Mouse (Mus musculus) kidney, adult 2 months (tissue): ENCODE results near the gene Nt5dc2. TPM values are rescaled to one million over a fixed set of nuclear protein-coding genes. Genes with fewer than 3 reads are reported as not detected.

Experiments used
- DNase-seq: peaks from one replicate; pipeline ENCODE4 v3.0.0; 2021
- H3K27ac ChIP-seq: fragments of 200-500 bp; 2 replicates; pipeline ENCODE4 v1.5.1; 2012; ENCODE audit warnings: low read depth, low read length, control low read depth, inconsistent platforms; ENCODE audit not compliant: insufficient read depth
- H3K27me3 ChIP-seq: fragments of 200-500 bp; replicated peaks from 2 replicates; pipeline ENCODE4 v1.6.1; 2012; ENCODE audit warnings: mild to moderate bottlenecking, moderate library complexity, low read length, inconsistent platforms; ENCODE audit not compliant: control insufficient read depth, insufficient read depth
- H3K36me3 ChIP-seq: fragments of 200-500 bp; 2 replicates; pipeline ENCODE4 v1.6.1; 2012; ENCODE audit warnings: mild to moderate bottlenecking, moderate library complexity, low read length, inconsistent platforms; ENCODE audit not compliant: control insufficient read depth, insufficient read depth
- H3K4me1 ChIP-seq: fragments of 200-500 bp; 2 replicates; pipeline ENCODE4 v1.6.1; 2011; ENCODE audit warnings: low read length; ENCODE audit not compliant: control insufficient read depth, insufficient read depth
- H3K4me3 ChIP-seq: fragments of 200-500 bp; 2 replicates; pipeline ENCODE4 v1.5.1; 2011; ENCODE audit warnings: mild to moderate bottlenecking, low read depth, low read length, control low read depth; ENCODE audit not compliant: insufficient read depth
- CTCF ChIP-seq: fragments of 200-500 bp; conservative IDR thresholded peaks from 2 replicates; pipeline ENCODE4 v1.5.1; 2011; ENCODE audit warnings: low read depth, mild to moderate bottlenecking, control low read depth, low read length, moderate library complexity, mixed read lengths; ENCODE audit not compliant: insufficient read depth, insufficient read length
- POLR2A ChIP-seq: fragments of 200-500 bp; IDR thresholded peaks from one replicate; pipeline ENCODE4 v1.6.1; 2011; ENCODE audit warnings: low read depth, low read length, control low read depth
- WGBS: fragments of 180-500 bp; shearing (Covaris S2); methylation state at CpG from one replicate; pipeline ENCODE4 v1.1.7; 2018; 5-methylcytosine and 5-hydroxymethylcytosine counted together
- polyA plus RNA-seq: library from polyadenylated mRNA; depleted of rRNA; stranded (reverse); fragments of >200 nt; gene quantifications from 2 replicates; pipeline ENCODE4 v1.2.3, GENCODE M21; 2012; rRNA removed

The Nt5dc2 gene
- polyA plus RNA-seq, 1 experiment = 56.2 TPM

- TF ChIP-seq POLR2A (no peak), CTCF (no peak)
- peaks cover 31% of the 10 kb centered on the region for H3K4me1 ChIP-seq
- no peak overlapping the region for H3K4me3 ChIP-seq
- 71% methylated on average over 12 of the region's 12 CpGs for WGBS
- peak; percentile 86 for DNase-seq
- H3K27ac ChIP-seq = peak overlapping the region; percentile 19; the same call in 1 of the 2 replicates
- H3K27me3 ChIP-seq = no peaks in the 10 kb centered on the region
- H3K36me3 ChIP-seq = peaks cover 7% of the 10 kb centered on the region
Measured at GRCm38 (mm10) chr14:31179677-31180365, 49.0 kb downstream of the Nt5dc2 start.

GRCm38 (mm10) chr14:31181512-31181911 is 50.7 kb downstream of the Nt5dc2 start:
- 48% methylated on average over 4 of the region's 4 CpGs for WGBS
- Histone ChIP-seq H3K4me3 (peak overlapping the region; percentile 32; the same call in 1 of the 2 replicates), H3K27me3 (no peaks in the 10 kb centered on the region), H3K27ac (peak overlapping the region; percentile 58), H3K4me1 (peaks cover 31% of the 10 kb centered on the region), H3K36me3 (peaks cover 10% of the 10 kb centered on the region)
- TF ChIP-seq POLR2A (no peak), CTCF (no peak)
- DNase-seq = peak; percentile 48

- H3K4me1 ChIP-seq = peaks cover 39% of the 10 kb centered on the region
- no peaks in the 10 kb centered on the region for H3K27me3 ChIP-seq
- peaks cover 10% of the 10 kb centered on the region for H3K36me3 ChIP-seq
- peak; percentile 86 for DNase-seq
- WGBS = 18% methylated on average over 2 of the region's 2 CpGs
- TF ChIP-seq POLR2A (no peak), CTCF (no peak)
- no peak overlapping the region for H3K4me3 ChIP-seq
- peak overlapping the region; percentile 58 for H3K27ac ChIP-seq
Measured at GRCm38 (mm10) chr14:31182786-31183290, 52.0 kb downstream of the Nt5dc2 start.

GRCm38 (mm10) chr14:31183541-31183940 is 52.7 kb downstream of the Nt5dc2 start:
- Histone ChIP-seq H3K4me3 (no peak overlapping the region), H3K36me3 (peaks cover 12% of the 10 kb centered on the region), H3K27ac (peak overlapping the region; percentile 58), H3K27me3 (no peaks in the 10 kb centered on the region), H3K4me1 (peaks cover 39% of the 10 kb centered on the region)
- DNase-seq = no peak
- WGBS = 53% methylated on average over 5 of the region's 5 CpGs
- TF ChIP-seq CTCF (no peak), POLR2A (no peak)

DNA sequence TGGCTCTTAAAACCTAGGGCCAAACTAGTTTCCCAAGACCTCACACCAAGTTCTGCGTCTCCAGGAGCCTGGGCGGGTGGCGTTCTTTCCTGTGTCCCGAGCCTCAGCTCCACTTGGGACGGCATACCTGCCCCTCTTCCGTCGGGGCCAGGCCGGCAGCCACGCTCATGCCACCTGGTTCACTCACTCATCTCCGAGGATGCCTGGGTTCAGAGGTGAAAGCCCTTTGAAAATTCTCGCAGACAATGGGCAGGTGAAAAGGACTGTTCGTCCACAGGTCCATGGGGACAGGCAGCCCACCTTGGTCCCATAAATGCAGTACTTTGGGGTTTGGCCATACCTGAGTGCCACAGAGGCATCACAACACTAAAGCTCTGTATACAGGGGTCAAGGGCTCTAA is 53.3 kb downstream of the Nt5dc2 start:
- no peak overlapping the region for H3K4me3 ChIP-seq
- H3K36me3 ChIP-seq = peaks cover 12% of the 10 kb centered on the region
- peaks cover 39% of the 10 kb centered on the region for H3K4me1 ChIP-seq
- H3K27ac ChIP-seq = peak overlapping the region; percentile 6; the same call in 1 of the 2 replicates
- no peaks in the 10 kb centered on the region for H3K27me3 ChIP-seq
- no peak for TF ChIP-seq CTCF
- TF ChIP-seq POLR2A = no peak
- WGBS = 88% methylated on average over 12 of the region's 12 CpGs
- DNase-seq = no peak

GRCm38 (mm10) chr14:31186656-31187055 is 55.8 kb downstream of the Nt5dc2 start:
- peaks cover 12% of the 10 kb centered on the region for H3K36me3 ChIP-seq
- 26% methylated on average over 4 of the region's 4 CpGs for WGBS
- peaks cover 28% of the 10 kb centered on the region for H3K4me1 ChIP-seq
- H3K27ac ChIP-seq = peak overlapping the region; percentile 22; the same call in 1 of the 2 replicates
- TF ChIP-seq POLR2A = no peak
- no peak for TF ChIP-seq CTCF
- DNase-seq = peak; percentile 91
- H3K27me3 ChIP-seq = no peaks in the 10 kb centered on the region
- H3K4me3 ChIP-seq = no peak overlapping the region

Other genes starting within 250 kb of the Nt5dc2 start
- gene Itih4, start 244.6 kb upstream of the Nt5dc2 start, polyA plus RNA-seq = 0.38 and 0.62 TPM in 2 replicates
- gene Itih3, start 207.3 kb upstream of the Nt5dc2 start, polyA plus RNA-seq = 0.43 and 0.56 TPM in 2 replicates
- gene Itih1, start 187.8 kb upstream of the Nt5dc2 start, polyA plus RNA-seq = 1.1 and 1.3 TPM in 2 replicates
- gene Nek4, start 179.7 kb upstream of the Nt5dc2 start, polyA plus RNA-seq = 5.3 and 6.2 TPM in 2 replicates
- 14.9 and 17.6 TPM in 2 replicates for gene Glt8d1, start 129.7 kb upstream of the Nt5dc2 start, polyA plus RNA-seq
- gene Spcs1, start 129.4 kb upstream of the Nt5dc2 start, polyA plus RNA-seq = 194 and 262 TPM in 2 replicates
- 10.3 and 11.2 TPM in 2 replicates for gene Pbrm1, start 111.9 kb upstream of the Nt5dc2 start, polyA plus RNA-seq
- 10.1 and 14.3 TPM in 2 replicates for gene Gnl3, start 111.9 kb upstream of the Nt5dc2 start, polyA plus RNA-seq
- 128 and 158 TPM in 2 replicates for gene Smim4, start 2.1 kb upstream of the Nt5dc2 start, polyA plus RNA-seq
- 41.5 and 46.8 TPM in 2 replicates for gene Stab1, start 37.6 kb downstream of the Nt5dc2 start, polyA plus RNA-seq
- gene Tnnc1, start 77.3 kb downstream of the Nt5dc2 start, polyA plus RNA-seq = 2.1 and 9.1 TPM in 2 replicates
- 244 and 277 TPM in 2 replicates for gene Nisch, start 85.9 kb downstream of the Nt5dc2 start, polyA plus RNA-seq
- 34.2 and 38.8 TPM in 2 replicates for gene Sema3g, start 86.8 kb downstream of the Nt5dc2 start, polyA plus RNA-seq
- 7.3 and 7.5 TPM in 2 replicates for gene Phf7, start 120.3 kb downstream of the Nt5dc2 start, polyA plus RNA-seq
- 58.9 and 65.9 TPM in 2 replicates for gene Bap1, start 120.4 kb downstream of the Nt5dc2 start, polyA plus RNA-seq
- 0.35 and 0.41 TPM in 2 replicates for gene Dnah1, start 192.8 kb downstream of the Nt5dc2 start, polyA plus RNA-seq
- 13.6 and 16.2 TPM in 2 replicates for gene Capn7, start 205.6 kb downstream of the Nt5dc2 start, polyA plus RNA-seq